Mouse (Mus musculus) MEL (cell line): ENCODE measurements around the gene Nlrc4. TPM values are rescaled to one million over a fixed set of nuclear protein-coding genes. Genes with fewer than 3 reads are reported as not detected.

ENCODE experiments used
- DNase-seq: peaks from one replicate; pipeline ENCODE4 v3.0.0; 2011; ENCODE audit warnings: low read depth, low spot score
- H3K27ac ChIP-seq: 2 replicates; pipeline ENCODE4 v1.5.1; 2012; ENCODE audit warnings: low read depth, mild to moderate bottlenecking, control low read depth, low read length, moderate library complexity; ENCODE audit not compliant: control insufficient read depth
- H3K27me3 ChIP-seq, 2 experiments: fragments of 150-350 bp in 1 of 2; sonication (generic) in 1 of 2; 2 replicates each; pipeline ENCODE4 v1.6.1; 2012; ENCODE audit warnings: low read length in 2 of 2, mild to moderate bottlenecking in 2 of 2, improper control_type of control experiment in 1 of 2, moderate library complexity in 1 of 2; ENCODE audit not compliant: insufficient read depth in 2 of 2, control insufficient read depth in 1 of 2
- H3K36me3 ChIP-seq, 2 experiments: 2 replicates each; pipeline ENCODE4 v1.6.1; 2012 to 2014; ENCODE audit warnings: low read length in 2 of 2, improper control_type of control experiment in 1 of 2, inconsistent platforms in 1 of 2, mild to moderate bottlenecking in 1 of 2; ENCODE audit not compliant: insufficient read depth in 2 of 2, control insufficient read depth in 1 of 2
- H3K4me1 ChIP-seq, 2 experiments: fragments of 150-350 bp in 1 of 2; sonication (generic) in 1 of 2; 2 replicates each; pipeline ENCODE4 v1.6.1; 2012; ENCODE audit warnings: low read length in 2 of 2, improper control_type of control experiment in 1 of 2, mild to moderate bottlenecking in 1 of 2; ENCODE audit not compliant: insufficient read depth in 2 of 2, control insufficient read depth in 1 of 2
- H3K4me3 ChIP-seq, 2 experiments: fragments of 150-350 bp in 1 of 2; sonication (generic) in 1 of 2; 2 replicates each; pipeline ENCODE4 v1.5.1; 2012; ENCODE audit warnings: low read depth in 2 of 2, low read length in 2 of 2, mild to moderate bottlenecking in 2 of 2, moderate library complexity in 2 of 2, control low read depth in 1 of 2, improper control_type of control experiment in 1 of 2; ENCODE audit not compliant: control insufficient read depth in 1 of 2, insufficient read depth in 1 of 2
- H3K79me2 ChIP-seq: 2 replicates; pipeline ENCODE4 v1.6.1; 2012; ENCODE audit warnings: mild to moderate bottlenecking, low read length, moderate library complexity; ENCODE audit not compliant: control insufficient read depth, poor library complexity, insufficient read depth
- H3K9ac ChIP-seq: 2 replicates; pipeline ENCODE4 v1.6.1; 2012; ENCODE audit warnings: low read depth, mild to moderate bottlenecking, control low read depth, low read length, moderate library complexity; ENCODE audit not compliant: control insufficient read depth, poor library complexity, severe bottlenecking
- H3K9me3 ChIP-seq: fragments of 150-350 bp; sonication (generic); replicated peaks from 2 replicates; pipeline ENCODE4 v1.6.1; 2012; ENCODE audit warnings: mild to moderate bottlenecking, low read length, improper control_type of control experiment, moderate library complexity; ENCODE audit not compliant: insufficient read depth
- BHLHE40 ChIP-seq: IDR thresholded peaks from 2 replicates; pipeline ENCODE4 v1.6.1; 2012; ENCODE audit warnings: low read depth, mild to moderate bottlenecking, inconsistent platforms, low read length, improper control_type of control experiment, borderline replicate concordance
- CHD1 ChIP-seq: IDR thresholded peaks from 2 replicates; pipeline ENCODE4 v1.6.1; 2012; ENCODE audit warnings: low read depth, mild to moderate bottlenecking, inconsistent platforms, low read length, improper control_type of control experiment
- CHD2 ChIP-seq: IDR thresholded peaks from 2 replicates; pipeline ENCODE4 v1.6.1; 2011; ENCODE audit warnings: low read length, improper control_type of control experiment
- CTCF ChIP-seq, 3 experiments: IDR thresholded peaks in 2 of 3; conservative IDR thresholded peaks in 1 of 3; 2 replicates each; pipeline ENCODE4 v1.5.1; 2011 to 2012; ENCODE audit warnings: low read length in 3 of 3, low read depth in 2 of 3, mild to moderate bottlenecking in 2 of 3, improper control_type of control experiment in 1 of 3, inconsistent platforms in 1 of 3, mixed read lengths in 1 of 3, moderate library complexity in 1 of 3; ENCODE audit not compliant: control insufficient read depth in 1 of 3, insufficient read depth in 1 of 3, poor library complexity in 1 of 3, severe bottlenecking in 1 of 3
- ELF1 ChIP-seq: IDR thresholded peaks from 2 replicates; pipeline ENCODE4 v1.6.1; 2014; ENCODE audit warnings: low read depth, mild to moderate bottlenecking, inconsistent platforms, low read length, improper control_type of control experiment, moderate library complexity
- EP300 ChIP-seq, 2 experiments: IDR thresholded peaks; 2 replicates each; pipeline ENCODE4 v1.6.1; 2011; ENCODE audit warnings: improper control_type of control experiment in 2 of 2, low read length in 2 of 2, low read depth in 1 of 2, mild to moderate bottlenecking in 1 of 2
- GABPA ChIP-seq: IDR thresholded peaks from 2 replicates; pipeline ENCODE4 v1.6.1; 2012; ENCODE audit warnings: low read depth, mild to moderate bottlenecking, inconsistent platforms, low read length, improper control_type of control experiment, moderate library complexity
- GATA1 ChIP-seq: IDR thresholded peaks from 2 replicates; pipeline ENCODE4 v1.6.1; 2011; ENCODE audit warnings: low read depth, low read length, improper control_type of control experiment
- HCFC1 ChIP-seq: IDR thresholded peaks from 2 replicates; pipeline ENCODE4 v1.6.1; 2012; ENCODE audit warnings: low read depth, mild to moderate bottlenecking, inconsistent platforms, low read length, improper control_type of control experiment, moderate library complexity
- JUND ChIP-seq: IDR thresholded peaks from 2 replicates; pipeline ENCODE4 v1.6.1; 2011; ENCODE audit warnings: low read depth, mild to moderate bottlenecking, improper control_type of control experiment, low read length
- KAT2A ChIP-seq: conservative IDR thresholded peaks from 2 replicates; pipeline ENCODE4 v1.6.1; 2012; ENCODE audit warnings: low read depth, low read length, improper control_type of control experiment, inconsistent platforms
- MAFK ChIP-seq: IDR thresholded peaks from 2 replicates; pipeline ENCODE4 v1.6.1; 2011; ENCODE audit warnings: low read depth, mild to moderate bottlenecking, low read length, improper control_type of control experiment, borderline replicate concordance
- MAX ChIP-seq: IDR thresholded peaks from 2 replicates; pipeline ENCODE4 v1.6.1; 2011; ENCODE audit warnings: low read length, improper control_type of control experiment
- MXI1 ChIP-seq: IDR thresholded peaks from 2 replicates; pipeline ENCODE4 v1.6.1; 2011; ENCODE audit warnings: mild to moderate bottlenecking, low read depth, low read length, improper control_type of control experiment
- MYB ChIP-seq: IDR thresholded peaks from 2 replicates; pipeline ENCODE4 v1.6.1; 2011; ENCODE audit warnings: mild to moderate bottlenecking, low read depth, low read length, improper control_type of control experiment
- NELFE ChIP-seq: IDR thresholded peaks from 2 replicates; pipeline ENCODE4 v1.6.1; 2011; ENCODE audit warnings: low read depth, low read length, improper control_type of control experiment
- POLR2A ChIP-seq, 2 experiments: IDR thresholded peaks; 2 replicates each; pipeline ENCODE4 v1.6.1; 2011 to 2012; ENCODE audit warnings: low read length in 2 of 2, mild to moderate bottlenecking in 2 of 2, control low read depth in 1 of 2, improper control_type of control experiment in 1 of 2, low read depth in 1 of 2, moderate library complexity in 1 of 2; ENCODE audit not compliant: control insufficient read depth in 1 of 2, insufficient read depth in 1 of 2, poor library complexity in 1 of 2
- POLR2AphosphoS2 ChIP-seq: IDR thresholded peaks from 2 replicates; pipeline ENCODE4 v1.6.1; 2011; ENCODE audit warnings: low read length, improper control_type of control experiment
- POLR2AphosphoS5 ChIP-seq: IDR thresholded peaks from 2 replicates; pipeline ENCODE4 v1.6.1; 2012; ENCODE audit warnings: low read depth, borderline replicate concordance, mild to moderate bottlenecking, inconsistent platforms, low read length, moderate library complexity, mixed read lengths
- RAD21 ChIP-seq: IDR thresholded peaks from 2 replicates; pipeline ENCODE4 v1.6.1; 2011; ENCODE audit warnings: mild to moderate bottlenecking, low read depth, low read length, improper control_type of control experiment
- RCOR1 ChIP-seq: IDR thresholded peaks from 2 replicates; pipeline ENCODE4 v1.6.1; 2012; ENCODE audit warnings: low read depth, mild to moderate bottlenecking, inconsistent platforms, low read length, improper control_type of control experiment
- SIN3A ChIP-seq: IDR thresholded peaks from 2 replicates; pipeline ENCODE4 v1.6.1; 2012; ENCODE audit warnings: low read length, improper control_type of control experiment, inconsistent platforms
- SMC3 ChIP-seq: IDR thresholded peaks from 2 replicates; pipeline ENCODE4 v1.6.1; 2011; ENCODE audit warnings: low read depth, low read length, improper control_type of control experiment
- TAL1 ChIP-seq: IDR thresholded peaks from 2 replicates; pipeline ENCODE4 v1.6.1; 2012; ENCODE audit warnings: mild to moderate bottlenecking, inconsistent platforms, low read length, moderate library complexity, mixed read lengths
- TBP ChIP-seq: IDR thresholded peaks from 2 replicates; pipeline ENCODE4 v1.8.0; 2011; ENCODE audit warnings: low read depth, low read length, improper control_type of control experiment
- TCF12 ChIP-seq: IDR thresholded peaks from 2 replicates; pipeline ENCODE4 v1.6.1; 2014; ENCODE audit warnings: low read depth, mild to moderate bottlenecking, inconsistent platforms, low read length, improper control_type of control experiment, moderate library complexity
- UBTF ChIP-seq: IDR thresholded peaks from 2 replicates; pipeline ENCODE4 v1.6.1; 2012; ENCODE audit warnings: low read depth, mild to moderate bottlenecking, inconsistent platforms, low read length, improper control_type of control experiment, moderate library complexity, borderline replicate concordance; ENCODE audit not compliant: insufficient read depth
- USF1 ChIP-seq: IDR thresholded peaks from 2 replicates; pipeline ENCODE4 v1.6.1; 2014; ENCODE audit warnings: low read depth, mild to moderate bottlenecking, inconsistent platforms, low read length, improper control_type of control experiment, moderate library complexity
- ZC3H11A ChIP-seq: IDR thresholded peaks from 2 replicates; pipeline ENCODE4 v1.6.1; 2012; ENCODE audit warnings: low read depth, mild to moderate bottlenecking, inconsistent platforms, low read length, improper control_type of control experiment
- ZKSCAN1 ChIP-seq: IDR thresholded peaks from 2 replicates; pipeline ENCODE4 v1.6.1; 2012; ENCODE audit warnings: low read depth, mild to moderate bottlenecking, inconsistent platforms, low read length, improper control_type of control experiment, moderate library complexity
- ZNF384 ChIP-seq: IDR thresholded peaks from 2 replicates; pipeline ENCODE4 v1.6.1; 2012; ENCODE audit warnings: low read depth, mild to moderate bottlenecking, inconsistent platforms, low read length, improper control_type of control experiment
- polyA plus RNA-seq, 2 experiments: library from polyadenylated mRNA; stranded (reverse) in 1 of 2; unstranded in 1 of 2; fragments of >175 nt in 1 of 2; fragments of >200 nt in 1 of 2; gene quantifications; 2 replicates each; pipeline versions ENCODE4 v1.2.1 to v1.2.4; 2012; ENCODE audit warnings: low replicate concordance in 2 of 2, low read depth in 1 of 2; ENCODE audit not compliant: insufficient read length in 2 of 2, insufficient read depth in 1 of 2, missing spikeins in 1 of 2
- total RNA-seq: library from RNA; depleted of rRNA; stranded (reverse); fragments of 300-350 nt; gene quantifications from 2 replicates; pipeline ENCODE4 v1.2.3, GENCODE M21; 2012

The Nlrc4 gene
- total and polyA plus RNA-seq, 3 experiments, result 0.04 to 0.47 TPM; not detected in 1

GRCm38 (mm10) chr17:74396766-74397165 is 62.2 kb downstream of the Nlrc4 start:
- Histone ChIP-seq H3K27ac (no peak overlapping the region), H3K4me1 (peaks cover 2 to 6% of the 10 kb centered on the region in 2 experiments; a peak in 2 of 4 replicates), H3K9ac (peak overlapping the region; percentile 95), H3K79me2 (peaks cover 11% of the 10 kb centered on the region), H3K9me3 (no peaks in the 10 kb centered on the region), H3K36me3 (peaks cover 0 to 3% of the 10 kb centered on the region in 2 experiments; a peak in 3 of 4 replicates), H3K27me3 (no peaks in the 10 kb centered on the region), H3K4me3 (peak overlapping the region; percentile 87 to 96)
- peak; percentile 55 for DNase-seq
- TF ChIP-seq CHD1, result no peak
- TF ChIP-seq TBP, result peak; percentile 61; the same call in 1 of the 2 replicates

GRCm38 (mm10) chr17:74395383-74396065 is 63.4 kb downstream of the Nlrc4 start, which contains the start of gene Slc30a6:
Slc30a6 (plus strand) TSS chr17:74395608.
- Histone ChIP-seq H3K27ac (peak within 1 kb of the TSS; percentile 81), H3K36me3 (peaks cover 0 to 3% of the 10 kb centered on the region in 2 experiments; a peak in 2 of 4 replicates), H3K9me3 (no peaks in the 10 kb centered on the region), H3K27me3 (no peaks in the 10 kb centered on the region), H3K4me3 (peak within 1 kb of the TSS; percentile 87 to 96), H3K79me2 (peaks cover 11% of the 10 kb centered on the region), H3K9ac (peak within 1 kb of the TSS; percentile 95), H3K4me1 (peaks cover 2 to 6% of the 10 kb centered on the region in 2 experiments; a peak in 2 of 4 replicates)
- DNase-seq, result peak; percentile 99
- TF ChIP-seq ELF1 (peak; percentile 71), POLR2AphosphoS5 (no peak), ZNF384 (0 out of 2 replicates have a peak, but pooled peaks have one; percentile 35), GABPA (no peak), UBTF (no peak), MAFK (no peak), MYB (no peak), RCOR1 (no peak), MAX (0 out of 2 replicates have a peak, but pooled peaks have one; percentile 8), ZC3H11A (no peak), TBP (peak; percentile 86), KAT2A (peak; percentile 47; the same call in 1 of the 2 replicates), GATA1 (no peak), TCF12 (peak; percentile 59), NELFE (peak; percentile 98), BHLHE40 (no peak), POLR2A (IDR thresholded peaks at IDR 0.05; ENCODE audit: control insufficient read depth in 1 of 2, insufficient read depth in 1 of 2, low read depth in 1 of 2, low read length in 2 of 2, poor library complexity in 1 of 2) (peak; percentile 80 to 97), CHD2 (0 out of 2 replicates have a peak, but pooled peaks have one; percentile 25), CTCF (IDR thresholded peaks at IDR 0.05 in 2 of 3, conservative IDR thresholded peaks at IDR 0.05 in 1 of 3; ENCODE audit: control insufficient read depth in 1 of 3, insufficient read depth in 1 of 3, low read depth in 2 of 3, low read length in 3 of 3, poor library complexity in 1 of 3, severe bottlenecking in 1 of 3) (no peak), EP300 (IDR thresholded peaks at IDR 0.05; ENCODE audit: low read depth in 1 of 2, low read length in 2 of 2) (no peak), TAL1 (no peak), POLR2AphosphoS2 (peak; percentile 92), HCFC1 (peak; percentile 88), SMC3 (no peak), JUND (no peak), ZKSCAN1 (no peak), SIN3A (peak; percentile 90), RAD21 (no peak), CHD1 (no peak), MXI1 (peak; percentile 76), USF1 (no peak)
